Mouse (Mus musculus) layer of hippocampus, postnatal 14 days (tissue): ENCODE results near the gene Phldb2. TPM values are rescaled to one million over a fixed set of nuclear protein-coding genes. Genes with fewer than 3 reads are reported as not detected.

ENCODE experiments used
- DNase-seq, 2 experiments: peaks; one replicate each; pipeline ENCODE4 v3.0.0; 2021 to 2022; ENCODE audit warnings: low spot score in 2 of 2, mixed read lengths in 1 of 2
- total RNA-seq, 2 experiments: library from RNA; stranded (reverse); gene quantifications; 2 replicates each; pipeline ENCODE4 v1.2.3; 2021

The Phldb2 gene
- total RNA-seq, 2 experiments from 2014 or later = 6.2 to 7.8 TPM

- DNase-seq = no peak
Observed at GRCm38 (mm10) chr16:45893796-45894195, 59.6 kb downstream of the Phldb2 start.

- DNase-seq = no peak
Observed at GRCm38 (mm10) chr16:45892928-45893327, 60.5 kb downstream of the Phldb2 start.

- no peak for DNase-seq
Observed at GRCm38 (mm10) chr16:45890471-45891200, 62.8 kb downstream of the Phldb2 start.

- DNase-seq = no peak
Observed at GRCm38 (mm10) chr16:45889636-45890035, 63.8 kb downstream of the Phldb2 start.

GRCm38 (mm10) chr16:45886599-45886998, 66.8 kb downstream of the Phldb2 start:
- no peak for DNase-seq

GRCm38 (mm10) chr16:45884194-45884593, 69.2 kb downstream of the Phldb2 start:
- DNase-seq = no peak

- DNase-seq = no peak
Observed at GRCm38 (mm10) chr16:45881177-45881832, 72.1 kb downstream of the Phldb2 start.

- DNase-seq = no peak
Observed at GRCm38 (mm10) chr16:45880101-45880751, 73.2 kb downstream of the Phldb2 start.

- DNase-seq = no peak
Observed at GRCm38 (mm10) chr16:45877739-45878138, 75.7 kb downstream of the Phldb2 start.

- peak in 1 of 2 experiments; percentile 29 for DNase-seq
Observed at GRCm38 (mm10) chr16:45877171-45877570, 76.2 kb downstream of the Phldb2 start.

GRCm38 (mm10) chr16:45873397-45873796, 80.0 kb downstream of the Phldb2 start:
- no peak for DNase-seq

- DNase-seq = no peak
Observed at GRCm38 (mm10) chr16:45871286-45871976, 82.0 kb downstream of the Phldb2 start.

- no peak for DNase-seq
Observed at GRCm38 (mm10) chr16:45870651-45871050, 82.7 kb downstream of the Phldb2 start.

GRCm38 (mm10) chr16:45869044-45869443, 84.4 kb downstream of the Phldb2 start:
- no peak for DNase-seq

GRCm38 (mm10) chr16:45857277-45857863, 96.0 kb downstream of the Phldb2 start:
- DNase-seq = no peak

GRCm38 (mm10) chr16:45854499-45854898, 98.9 kb downstream of the Phldb2 start:
- no peak for DNase-seq

- no peak for DNase-seq
Observed at GRCm38 (mm10) chr16:45849045-45849444, 104.4 kb downstream of the Phldb2 start.

GRCm38 (mm10) chr16:45844875-45845274, 108.5 kb downstream of the Phldb2 start:
- no peak for DNase-seq

GRCm38 (mm10) chr16:45844049-45844780, 109.2 kb downstream of the Phldb2 start:
- peak; percentile 48 to 56 for DNase-seq

GRCm38 (mm10) chr16:45843351-45843891, 110.0 kb downstream of the Phldb2 start:
- peak in 1 of 2 experiments; percentile 5 for DNase-seq
